Mouse (Mus musculus) embryonic facial prominence, embryonic 15.5 days (tissue): Measurements from ENCODE around the gene Srsf7. TPM values are rescaled to one million over a fixed set of nuclear protein-coding genes. Genes with fewer than 3 reads are reported as not detected.
"Not testable (repeated sequence)": the region's sequence is repeated elsewhere in the genome, so short reads cannot be mapped to it uniquely, and the experiment has no call there.

ENCODE experiments used
- ATAC-seq: fragments of 200-750 bp; cut with Nextera tagmentation; 2 replicates; pipeline ENCODE4 v1.8.0; 2017; ENCODE audit warnings: low read depth, moderate TSS enrichment; ENCODE audit not compliant: insufficient number of reproducible peaks, low FRiP score, low TSS enrichment
- H3K27ac ChIP-seq: fragments of 300-500 bp; sonication (generic); replicated peaks from 2 replicates; pipeline ENCODE4 v1.5.1; 2015; ENCODE audit warnings: mild to moderate bottlenecking, inconsistent platforms
- H3K27me3 ChIP-seq: fragments of 300-500 bp; sonication (generic); 2 replicates; pipeline ENCODE4 v1.6.1; 2015; ENCODE audit warnings: inconsistent platforms
- H3K36me3 ChIP-seq: fragments of 300-500 bp; sonication (generic); 2 replicates; pipeline ENCODE4 v1.6.1; 2015; ENCODE audit warnings: mild to moderate bottlenecking, inconsistent platforms
- H3K4me1 ChIP-seq: fragments of 300-500 bp; sonication (generic); 2 replicates; pipeline ENCODE4 v1.6.1; 2015; ENCODE audit warnings: inconsistent platforms
- H3K4me2 ChIP-seq: fragments of 300-500 bp; sonication (generic); replicated peaks from 2 replicates; pipeline ENCODE4 v1.6.1; 2015; ENCODE audit warnings: mild to moderate bottlenecking, inconsistent platforms
- H3K4me3 ChIP-seq: fragments of 300-500 bp; sonication (generic); replicated peaks from 2 replicates; pipeline ENCODE4 v1.5.1; 2015; ENCODE audit warnings: mild to moderate bottlenecking, inconsistent platforms
- H3K9ac ChIP-seq: fragments of 300-500 bp; sonication (generic); 2 replicates; pipeline ENCODE4 v1.6.1; 2015; ENCODE audit warnings: inconsistent platforms
- H3K9me3 ChIP-seq: fragments of 300-500 bp; sonication (generic); replicated peaks from 2 replicates; pipeline ENCODE4 v1.6.1; 2016; ENCODE audit warnings: inconsistent platforms
- WGBS: fragments of 180-500 bp; shearing (Covaris S2); methylation state at CpG from one replicate; pipeline ENCODE4 v1.1.7; 2015; 5-methylcytosine and 5-hydroxymethylcytosine counted together
- polyA plus RNA-seq: library from polyadenylated mRNA; unstranded; fragments of >200 nt; fragmentation: Nextera tagmentation; extraction: Ambion mirVana; gene quantifications from 2 replicates; pipeline ENCODE4 v1.2.1, GENCODE M21; 2015

Srsf7 gene
- polyA plus RNA-seq, 1 experiment from 2014 or later: 487 TPM

GRCm38 (mm10) chr17:80193075-80193474, 14.0 kb downstream of the Srsf7 start:
- H3K4me2 ChIP-seq: no peak overlapping the region
- WGBS: 59% methylated on average over 5 of the region's 5 CpGs
- H3K9ac ChIP-seq: no peak overlapping the region
- no peaks in the 10 kb centered on the region for H3K4me1 ChIP-seq
- H3K9me3 ChIP-seq: no peaks in the 10 kb centered on the region
- no peak overlapping the region for H3K4me3 ChIP-seq
- H3K36me3 ChIP-seq: peaks cover 26% of the 10 kb centered on the region
- H3K27me3 ChIP-seq: no peaks in the 10 kb centered on the region
- H3K27ac ChIP-seq: no peak overlapping the region
- no peak for ATAC-seq

- ATAC-seq: no peak
Measured at GRCm38 (mm10) chr17:80183615-80184014, 23.5 kb downstream of the Srsf7 start.

GRCm38 (mm10) chr17:80180468-80180867, 26.6 kb downstream of the Srsf7 start:
- no peaks in the 10 kb centered on the region for H3K36me3 ChIP-seq
- no peaks in the 10 kb centered on the region for H3K27me3 ChIP-seq
- H3K4me2 ChIP-seq: no peak overlapping the region
- ATAC-seq: no peak
- no peak overlapping the region for H3K27ac ChIP-seq
- no peaks in the 10 kb centered on the region for H3K4me1 ChIP-seq
- H3K9me3 ChIP-seq: no peaks in the 10 kb centered on the region
- no peak overlapping the region for H3K4me3 ChIP-seq
- no peak overlapping the region for H3K9ac ChIP-seq

More at GRCm38 (mm10) chr17:80183615-80184014, 23.5 kb downstream of the Srsf7 start:
- Histone ChIP-seq H3K4me3 (no peak overlapping the region), H3K9me3 (no peaks in the 10 kb centered on the region), H3K4me1 (no peaks in the 10 kb centered on the region), H3K36me3 (no peaks in the 10 kb centered on the region; the same call in 1 of the 2 replicates), H3K27ac (no peak overlapping the region), H3K9ac (no peak overlapping the region), H3K4me2 (no peak overlapping the region), H3K27me3 (no peaks in the 10 kb centered on the region)
- WGBS: 81% methylated on average over 10 of the region's 10 CpGs

- Histone ChIP-seq H3K9me3 (no peaks in the 10 kb centered on the region), H3K36me3 (no peaks in the 10 kb centered on the region), H3K4me1 (no peaks in the 10 kb centered on the region), H3K27me3 (no peaks in the 10 kb centered on the region), H3K4me2 (no peak overlapping the region), H3K4me3 (no peak overlapping the region), H3K9ac (no peak overlapping the region), H3K27ac (no peak overlapping the region)
- ATAC-seq: peak; percentile 64
- 1% methylated on average over 6 of the region's 6 CpGs for WGBS
Measured at GRCm38 (mm10) chr17:80179959-80180358, 27.1 kb downstream of the Srsf7 start.

GRCm38 (mm10) chr17:80178846-80179245, 28.3 kb downstream of the Srsf7 start:
- not testable (repeated sequence) for H3K9me3 ChIP-seq, ATAC-seq, H3K9ac ChIP-seq, H3K4me1 ChIP-seq, H3K4me2 ChIP-seq, H3K36me3 ChIP-seq, H3K4me3 ChIP-seq, H3K27ac ChIP-seq, H3K27me3 ChIP-seq
- 89% methylated on average over 3 of the region's 3 CpGs for WGBS

GRCm38 (mm10) chr17:80175966-80176365, 31.1 kb downstream of the Srsf7 start:
- Histone ChIP-seq H3K4me2 (no peak overlapping the region), H3K27ac (no peak overlapping the region), H3K4me1 (no peaks in the 10 kb centered on the region), H3K36me3 (no peaks in the 10 kb centered on the region), H3K27me3 (no peaks in the 10 kb centered on the region), H3K9me3 (no peaks in the 10 kb centered on the region), H3K9ac (no peak overlapping the region), H3K4me3 (no peak overlapping the region)
- no peak for ATAC-seq
- WGBS: 80% methylated on average over 3 of the region's 3 CpGs

- H3K27me3 ChIP-seq: no peaks in the 10 kb centered on the region
- WGBS: 68% methylated on average over 4 of the region's 4 CpGs
- ATAC-seq: no peak
- no peak overlapping the region for H3K27ac ChIP-seq
- no peak overlapping the region for H3K4me3 ChIP-seq
- no peak overlapping the region for H3K9ac ChIP-seq
- no peaks in the 10 kb centered on the region for H3K36me3 ChIP-seq
- H3K9me3 ChIP-seq: no peaks in the 10 kb centered on the region
- H3K4me1 ChIP-seq: no peaks in the 10 kb centered on the region
- no peak overlapping the region for H3K4me2 ChIP-seq
Measured at GRCm38 (mm10) chr17:80175386-80175739, 31.7 kb downstream of the Srsf7 start.

- no peaks in the 10 kb centered on the region for H3K36me3 ChIP-seq
- no peak overlapping the region for H3K4me3 ChIP-seq
- H3K4me2 ChIP-seq: no peak overlapping the region
- H3K9me3 ChIP-seq: no peaks in the 10 kb centered on the region
- H3K4me1 ChIP-seq: no peaks in the 10 kb centered on the region
- 58% methylated on average over 19 of the region's 19 CpGs for WGBS
- no peaks in the 10 kb centered on the region for H3K27me3 ChIP-seq
- ATAC-seq: no peak
- no peak overlapping the region for H3K9ac ChIP-seq
- no peak overlapping the region for H3K27ac ChIP-seq
Measured at GRCm38 (mm10) chr17:80174699-80175385, 32.3 kb downstream of the Srsf7 start.

- 83% methylated on average over 3 of the region's 3 CpGs for WGBS
- Histone ChIP-seq H3K4me3 (no peak overlapping the region), H3K9me3 (no peaks in the 10 kb centered on the region), H3K27me3 (no peaks in the 10 kb centered on the region), H3K36me3 (no peaks in the 10 kb centered on the region), H3K4me2 (no peak overlapping the region), H3K9ac (no peak overlapping the region), H3K4me1 (no peaks in the 10 kb centered on the region), H3K27ac (no peak overlapping the region)
- no peak for ATAC-seq
Measured at GRCm38 (mm10) chr17:80174146-80174545, 33.0 kb downstream of the Srsf7 start.

- Histone ChIP-seq H3K9me3 (no peaks in the 10 kb centered on the region), H3K4me3 (no peak overlapping the region), H3K27me3 (no peaks in the 10 kb centered on the region), H3K36me3 (no peaks in the 10 kb centered on the region), H3K27ac (no peak overlapping the region), H3K4me2 (no peak overlapping the region), H3K4me1 (peaks cover 3% of the 10 kb centered on the region), H3K9ac (no peak overlapping the region)
- no peak for ATAC-seq
- WGBS: 79% methylated on average over 2 of the region's 2 CpGs
Measured at GRCm38 (mm10) chr17:80173708-80174107, 33.4 kb downstream of the Srsf7 start.

- no peak overlapping the region for H3K4me2 ChIP-seq
- H3K36me3 ChIP-seq: no peaks in the 10 kb centered on the region
- H3K27ac ChIP-seq: no peak overlapping the region
- peaks cover 13% of the 10 kb centered on the region for H3K4me1 ChIP-seq
- WGBS: 80% methylated on average over 5 of the region's 5 CpGs
- no peak overlapping the region for H3K4me3 ChIP-seq
- no peaks in the 10 kb centered on the region for H3K27me3 ChIP-seq
- no peak for ATAC-seq
- no peaks in the 10 kb centered on the region for H3K9me3 ChIP-seq
- H3K9ac ChIP-seq: no peak overlapping the region
Measured at GRCm38 (mm10) chr17:80172761-80173160, 34.3 kb downstream of the Srsf7 start.

- no peak overlapping the region for H3K4me2 ChIP-seq
- H3K4me3 ChIP-seq: no peak overlapping the region
Measured at GRCm38 (mm10) chr17:80171948-80172347, 35.2 kb downstream of the Srsf7 start.

More at GRCm38 (mm10) chr17:80171948-80172347, 35.2 kb downstream of the Srsf7 start:
- H3K9ac ChIP-seq: no peak overlapping the region
- H3K9me3 ChIP-seq: no peaks in the 10 kb centered on the region
- peaks cover 15% of the 10 kb centered on the region for H3K4me1 ChIP-seq
- H3K27me3 ChIP-seq: no peaks in the 10 kb centered on the region
- ATAC-seq: no peak
- WGBS: 90% methylated on average over 4 of the region's 4 CpGs
- H3K36me3 ChIP-seq: no peaks in the 10 kb centered on the region
- H3K27ac ChIP-seq: no peak overlapping the region
